Mouse (Mus musculus) heart, embryonic 16.5 days (tissue): ENCODE data around the gene Gm6793. TPM values are rescaled to one million over a fixed set of nuclear protein-coding genes. Genes with fewer than 3 reads are reported as not detected.
A peak's percentile ranks its signal among the peaks of the same experiment; 100 is the strongest.

ENCODE experiments used
- ATAC-seq: fragments of 200-750 bp; cut with Nextera tagmentation; replicated peaks from 2 replicates; pipeline ENCODE4 v1.8.0; 2017; ENCODE audit warnings: moderate number of reproducible peaks; ENCODE audit not compliant: insufficient read depth, low FRiP score; ENCODE audit errors: extremely low read depth
- H3K27ac ChIP-seq: fragments of 300-500 bp; sonication (generic); 2 replicates; pipeline ENCODE4 v1.5.1; 2014; ENCODE audit warnings: mild to moderate bottlenecking, low read length, control low read depth, moderate library complexity
- H3K27me3 ChIP-seq: fragments of 300-500 bp; sonication (generic); 2 replicates; pipeline ENCODE4 v1.6.1; 2014; ENCODE audit warnings: low read length, mixed read lengths; ENCODE audit not compliant: control insufficient read depth, insufficient read depth
- H3K36me3 ChIP-seq: fragments of 300-500 bp; sonication (generic); 2 replicates; pipeline ENCODE4 v1.6.1; 2014; ENCODE audit not compliant: control insufficient read depth, insufficient read depth
- H3K4me1 ChIP-seq: fragments of 300-500 bp; sonication (generic); 2 replicates; pipeline ENCODE4 v1.6.1; 2014; ENCODE audit warnings: low read length, mixed read lengths; ENCODE audit not compliant: control insufficient read depth, insufficient read depth
- H3K4me2 ChIP-seq: fragments of 300-500 bp; sonication (generic); 2 replicates; pipeline ENCODE4 v1.6.1; 2014; ENCODE audit warnings: low read depth, mild to moderate bottlenecking, control low read depth, low read length
- H3K4me3 ChIP-seq: fragments of 300-500 bp; sonication (generic); 2 replicates; pipeline ENCODE4 v1.5.1; 2014; ENCODE audit warnings: mild to moderate bottlenecking, control low read depth, low read length
- H3K9ac ChIP-seq: fragments of 300-500 bp; sonication (generic); 2 replicates; pipeline ENCODE4 v1.6.1; 2014; ENCODE audit warnings: low read length, control low read depth
- H3K9me3 ChIP-seq: fragments of 300-500 bp; sonication (generic); replicated peaks from 2 replicates; pipeline ENCODE4 v1.6.1; 2016; ENCODE audit warnings: low read length; ENCODE audit not compliant: control insufficient read depth
- WGBS: fragments of 180-500 bp; shearing (Covaris S2); extraction: QIAGEN DNeasy Blood & Tissue Kit; methylation state at CpG from one replicate; pipeline ENCODE4 v1.1.7; 2014; 5-methylcytosine and 5-hydroxymethylcytosine counted together
- polyA plus RNA-seq: library from polyadenylated mRNA; unstranded; fragments of >200 nt; fragmentation: Nextera tagmentation; extraction: Ambion mirVana; gene quantifications from 2 replicates; pipeline ENCODE4 v1.2.1, GENCODE M21; 2015

The Gm6793 gene
- polyA plus RNA-seq, 1 experiment from 2014 or later: 0.20 TPM

- no peak for ATAC-seq
- Histone ChIP-seq H3K36me3 (no peaks in the 10 kb centered on the region), H3K27me3 (no peaks in the 10 kb centered on the region), H3K27ac (no peak overlapping the region), H3K4me2 (no peak overlapping the region), H3K9ac (no peak overlapping the region), H3K4me3 (no peak overlapping the region), H3K9me3 (no peaks in the 10 kb centered on the region), H3K4me1 (no peaks in the 10 kb centered on the region)
- WGBS: 56% methylated on average over 7 of the region's 7 CpGs
Measured at GRCm38 (mm10) chr8:112033071-112033470, 18.2 kb upstream of the Gm6793 start.

- WGBS: 44% methylated on average over 6 of the region's 6 CpGs
- no peak overlapping the region for H3K4me2 ChIP-seq
- no peaks in the 10 kb centered on the region for H3K4me1 ChIP-seq
- H3K4me3 ChIP-seq: no peak overlapping the region
- ATAC-seq: no peak
- no peaks in the 10 kb centered on the region for H3K36me3 ChIP-seq
- no peak overlapping the region for H3K9ac ChIP-seq
- no peaks in the 10 kb centered on the region for H3K27me3 ChIP-seq
- no peak overlapping the region for H3K27ac ChIP-seq
- H3K9me3 ChIP-seq: no peaks in the 10 kb centered on the region
Measured at GRCm38 (mm10) chr8:112030663-112031062, 15.8 kb upstream of the Gm6793 start.

- no peak overlapping the region for H3K4me3 ChIP-seq
- no peaks in the 10 kb centered on the region for H3K36me3 ChIP-seq
- H3K4me1 ChIP-seq: no peaks in the 10 kb centered on the region
- H3K27me3 ChIP-seq: no peaks in the 10 kb centered on the region
- no peaks in the 10 kb centered on the region for H3K9me3 ChIP-seq
- no peak overlapping the region for H3K4me2 ChIP-seq
- no peak overlapping the region for H3K9ac ChIP-seq
- H3K27ac ChIP-seq: no peak overlapping the region
- WGBS: 71% methylated on average over 7 of the region's 7 CpGs
- ATAC-seq: no peak
Measured at GRCm38 (mm10) chr8:112029455-112029854, 14.6 kb upstream of the Gm6793 start.

GRCm38 (mm10) chr8:112011816-112012242, 3.0 kb downstream of the Gm6793 start:
- H3K27me3 ChIP-seq: no peaks in the 10 kb centered on the region
- WGBS: under 1% methylated on average over 40 of the region's 40 CpGs
- H3K9me3 ChIP-seq: no peaks in the 10 kb centered on the region
- peaks cover 18% of the 10 kb centered on the region for H3K4me1 ChIP-seq
- H3K4me2 ChIP-seq: peak overlapping the region; percentile 94
- peak overlapping the region; percentile 91 for H3K9ac ChIP-seq
- ATAC-seq: peak; percentile 47
- peaks cover under 1% of the 10 kb centered on the region; the same call in 1 of the 2 replicates for H3K36me3 ChIP-seq
- H3K27ac ChIP-seq: peak overlapping the region; percentile 79
- peak overlapping the region; percentile 98 for H3K4me3 ChIP-seq

- peak within 1 kb of the TSS; percentile 98 for H3K4me3 ChIP-seq
- WGBS: under 1% methylated on average over 61 of the region's 61 CpGs
- no peaks in the 10 kb centered on the region; the same call in 1 of the 2 replicates for H3K36me3 ChIP-seq
- peak; percentile 95 for ATAC-seq
- peak within 1 kb of the TSS; percentile 91 for H3K9ac ChIP-seq
- peak within 1 kb of the TSS; percentile 79 for H3K27ac ChIP-seq
- no peaks in the 10 kb centered on the region for H3K27me3 ChIP-seq
- H3K4me1 ChIP-seq: peaks cover 18% of the 10 kb centered on the region
- no peaks in the 10 kb centered on the region for H3K9me3 ChIP-seq
- H3K4me2 ChIP-seq: peak within 1 kb of the TSS; percentile 94
Measured at GRCm38 (mm10) chr8:112010997-112011815, 3.6 kb downstream of the Gm6793 start, which contains the start of the genes Kars and Terf2ip. Kars (minus strand) TSS chr8:112011323. Terf2ip (plus strand) TSS chr8:112011398.

GRCm38 (mm10) chr8:112009558-112009957, 5.3 kb downstream of the Gm6793 start:
- no peak overlapping the region for H3K4me3 ChIP-seq
- H3K9ac ChIP-seq: no peak overlapping the region
- no peaks in the 10 kb centered on the region for H3K27me3 ChIP-seq
- H3K4me1 ChIP-seq: peaks cover 18% of the 10 kb centered on the region
- H3K9me3 ChIP-seq: no peaks in the 10 kb centered on the region
- H3K27ac ChIP-seq: no peak overlapping the region
- WGBS: 88% methylated on average over 7 of the region's 7 CpGs
- ATAC-seq: no peak
- H3K36me3 ChIP-seq: peaks cover 7% of the 10 kb centered on the region
- no peak overlapping the region for H3K4me2 ChIP-seq

GRCm38 (mm10) chr8:112007669-112008068, 7.2 kb downstream of the Gm6793 start:
- H3K4me3 ChIP-seq: no peak overlapping the region
- H3K4me2 ChIP-seq: no peak overlapping the region
- WGBS: 90% methylated on average over 2 of the region's 2 CpGs
- peaks cover 12% of the 10 kb centered on the region for H3K4me1 ChIP-seq
- H3K27ac ChIP-seq: no peak overlapping the region
- H3K27me3 ChIP-seq: no peaks in the 10 kb centered on the region
- no peak overlapping the region for H3K9ac ChIP-seq
- H3K36me3 ChIP-seq: peaks cover 23% of the 10 kb centered on the region
- ATAC-seq: no peak
- no peaks in the 10 kb centered on the region for H3K9me3 ChIP-seq

- no peak overlapping the region for H3K9ac ChIP-seq
- WGBS: 91% methylated on average over 6 of the region's 6 CpGs
- no peaks in the 10 kb centered on the region for H3K27me3 ChIP-seq
- no peak overlapping the region for H3K4me2 ChIP-seq
- H3K27ac ChIP-seq: no peak overlapping the region
- no peak overlapping the region for H3K4me3 ChIP-seq
- no peaks in the 10 kb centered on the region for H3K9me3 ChIP-seq
- H3K36me3 ChIP-seq: peaks cover 44% of the 10 kb centered on the region
- ATAC-seq: no peak
- peaks cover 7% of the 10 kb centered on the region for H3K4me1 ChIP-seq
Measured at GRCm38 (mm10) chr8:112005601-112006000, 9.2 kb downstream of the Gm6793 start.

GRCm38 (mm10) chr8:112004754-112005153, 10.1 kb downstream of the Gm6793 start:
- Histone ChIP-seq H3K9ac (no peak overlapping the region), H3K9me3 (no peaks in the 10 kb centered on the region), H3K4me3 (no peak overlapping the region), H3K4me1 (no peaks in the 10 kb centered on the region; the same call in 1 of the 2 replicates), H3K4me2 (no peak overlapping the region), H3K36me3 (peaks cover 52% of the 10 kb centered on the region), H3K27me3 (no peaks in the 10 kb centered on the region), H3K27ac (no peak overlapping the region)
- ATAC-seq: no peak
